Mouse (Mus musculus) erythroblast, embryonic 14.5 days (primary cell): ENCODE data around the gene Krtap24-1. TPM values are rescaled to one million over a fixed set of nuclear protein-coding genes. Genes with fewer than 3 reads are reported as not detected.

Source experiments
- H3K27me3 ChIP-seq: 2 replicates; pipeline ENCODE4 v1.6.1; 2012; ENCODE audit warnings: inconsistent platforms; ENCODE audit not compliant: control insufficient read depth
- H3K36me3 ChIP-seq: 2 replicates; pipeline ENCODE4 v1.6.1; 2012; ENCODE audit warnings: mild to moderate bottlenecking, inconsistent platforms; ENCODE audit not compliant: control insufficient read depth
- H3K4me1 ChIP-seq: 2 replicates; pipeline ENCODE4 v1.6.1; 2012; ENCODE audit warnings: inconsistent platforms; ENCODE audit not compliant: control insufficient read depth
- H3K4me3 ChIP-seq: replicated peaks from 2 replicates; pipeline ENCODE3; 2012; ENCODE audit warnings: moderate library complexity, mild to moderate bottlenecking, inconsistent platforms
- H3K9me3 ChIP-seq: 2 replicates; pipeline ENCODE4 v1.6.1; 2012; ENCODE audit warnings: low read length, inconsistent platforms, mixed read lengths; ENCODE audit not compliant: control insufficient read depth
- GATA1 ChIP-seq: IDR thresholded peaks from 2 replicates; pipeline ENCODE4 v1.6.1; 2012; ENCODE audit warnings: low read length, inconsistent platforms, mixed read lengths
- TAL1 ChIP-seq: IDR thresholded peaks from 3 replicates; pipeline ENCODE4 v1.6.1; 2012; ENCODE audit warnings: low read length, inconsistent platforms, mixed read lengths
- polyA plus RNA-seq: library from polyadenylated mRNA; stranded (reverse); fragments of >175 nt; gene quantifications from 2 replicates; pipeline ENCODE4 v1.2.3, GENCODE M21; 2012

Gene Krtap24-1
- polyA plus RNA-seq = not detected in 2 replicates

- TF ChIP-seq GATA1 (no peak), TAL1 (no peak)
- no peaks in the 10 kb centered on the region for H3K4me1 ChIP-seq
- no peak within 1 kb of the TSS for H3K4me3 ChIP-seq
- H3K27me3 ChIP-seq = no peaks in the 10 kb centered on the region
- peaks cover 7% of the 10 kb centered on the region for H3K9me3 ChIP-seq
- H3K36me3 ChIP-seq = no peaks in the 10 kb centered on the region
Measured at GRCm38 (mm10) chr16:88611922-88612321, at the start of gene Krtap24-1. Gene Krtap24-1, minus strand, starts transcription at chr16:88612279.

GRCm38 (mm10) chr16:88657426-88657825 lies 45.3 kb upstream of the Krtap24-1 start:
- TF ChIP-seq GATA1 (no peak), TAL1 (no peak)
- Histone ChIP-seq H3K4me3 (no peak overlapping the region), H3K9me3 (no peaks in the 10 kb centered on the region; the same call in 1 of the 2 replicates), H3K4me1 (no peaks in the 10 kb centered on the region), H3K27me3 (no peaks in the 10 kb centered on the region), H3K36me3 (no peaks in the 10 kb centered on the region)

GRCm38 (mm10) chr16:88651952-88652351 lies 39.9 kb upstream of the Krtap24-1 start:
- no peak for TF ChIP-seq GATA1
- no peak for TF ChIP-seq TAL1
- Histone ChIP-seq H3K36me3 (no peaks in the 10 kb centered on the region), H3K27me3 (no peaks in the 10 kb centered on the region), H3K4me1 (no peaks in the 10 kb centered on the region), H3K4me3 (no peak overlapping the region), H3K9me3 (peaks cover 7% of the 10 kb centered on the region)

GRCm38 (mm10) chr16:88651082-88651481 lies 39.0 kb upstream of the Krtap24-1 start:
- TF ChIP-seq GATA1 (no peak), TAL1 (no peak)
- H3K4me1 ChIP-seq = no peaks in the 10 kb centered on the region
- H3K4me3 ChIP-seq = no peak overlapping the region
- H3K36me3 ChIP-seq = no peaks in the 10 kb centered on the region
- no peaks in the 10 kb centered on the region for H3K27me3 ChIP-seq
- peaks cover 12% of the 10 kb centered on the region for H3K9me3 ChIP-seq

- H3K9me3 ChIP-seq = peaks cover 16% of the 10 kb centered on the region
- TF ChIP-seq TAL1 = no peak
- TF ChIP-seq GATA1 = no peak
- no peaks in the 10 kb centered on the region for H3K4me1 ChIP-seq
- no peaks in the 10 kb centered on the region for H3K36me3 ChIP-seq
- no peak within 1 kb of the TSS for H3K4me3 ChIP-seq
- no peaks in the 10 kb centered on the region for H3K27me3 ChIP-seq
Measured at GRCm38 (mm10) chr16:88647358-88647846, 35.3 kb upstream of the Krtap24-1 start, which contains the start of gene Krtap26-1. Gene Krtap26-1, minus strand, starts transcription at chr16:88647796.

GRCm38 (mm10) chr16:88646366-88647111 lies 34.5 kb upstream of the Krtap24-1 start:
- Histone ChIP-seq H3K4me3 (no peak overlapping the region), H3K9me3 (peaks cover 16% of the 10 kb centered on the region), H3K27me3 (no peaks in the 10 kb centered on the region), H3K36me3 (no peaks in the 10 kb centered on the region), H3K4me1 (no peaks in the 10 kb centered on the region)
- no peak for TF ChIP-seq TAL1
- TF ChIP-seq GATA1 = no peak

GRCm38 (mm10) chr16:88640053-88640452 lies 28.0 kb upstream of the Krtap24-1 start:
- Histone ChIP-seq H3K4me3 (no peak overlapping the region), H3K36me3 (no peaks in the 10 kb centered on the region), H3K27me3 (no peaks in the 10 kb centered on the region), H3K9me3 (peaks cover 5% of the 10 kb centered on the region), H3K4me1 (no peaks in the 10 kb centered on the region)
- no peak for TF ChIP-seq GATA1
- TF ChIP-seq TAL1 = no peak

- Histone ChIP-seq H3K9me3 (0 out of 2 replicates have a peak, but pooled peaks cover 2% of the 10 kb centered on the region), H3K36me3 (no peaks in the 10 kb centered on the region), H3K27me3 (no peaks in the 10 kb centered on the region), H3K4me1 (no peaks in the 10 kb centered on the region), H3K4me3 (no peak overlapping the region)
- TF ChIP-seq TAL1 (no peak), GATA1 (no peak)
Measured at GRCm38 (mm10) chr16:88635142-88635541, 23.1 kb upstream of the Krtap24-1 start.

- Histone ChIP-seq H3K4me1 (no peaks in the 10 kb centered on the region), H3K9me3 (peaks cover 8% of the 10 kb centered on the region), H3K36me3 (no peaks in the 10 kb centered on the region), H3K4me3 (no peak overlapping the region), H3K27me3 (no peaks in the 10 kb centered on the region)
- no peak for TF ChIP-seq GATA1
- TF ChIP-seq TAL1 = no peak
Measured at GRCm38 (mm10) chr16:88631474-88631873, 19.4 kb upstream of the Krtap24-1 start.
